Mouse (Mus musculus): ENCODE measurements at regions not wholly inside any gene's neighbourhood (a gene's known extent, or its start where the extent isn't known, plus 50 kb on each side); places are given as distances from the start of the nearest gene placed in this dataset.

DNA sequence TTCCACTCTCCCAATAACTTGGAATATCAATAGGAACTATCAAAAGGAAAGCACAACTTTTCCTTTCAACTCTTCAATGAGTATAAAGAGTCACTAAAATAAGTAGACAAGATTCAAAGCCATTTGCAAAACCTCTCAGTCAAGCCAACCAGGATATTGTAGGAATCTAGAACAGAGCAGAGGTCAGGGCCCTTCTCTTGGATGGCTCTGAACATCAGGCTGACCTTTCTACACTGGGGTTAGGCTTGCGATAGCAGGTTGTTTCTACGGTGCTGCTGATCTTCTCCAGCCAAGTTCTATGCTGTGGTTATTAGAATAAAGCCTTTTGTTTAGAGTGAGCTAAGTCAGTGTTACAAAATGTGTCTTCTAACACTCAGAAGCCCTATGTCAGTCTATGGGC is 658.6 kb downstream of the Ofcc1 start:
- H3K4me3 ChIP-seq (ENCODE audit: insufficient read depth, low read depth, low read length) = no peak overlapping the region
- no peaks in the 10 kb centered on the region for H3K4me1 ChIP-seq (ENCODE audit: control insufficient read depth, insufficient read depth, low read length)
- no peak overlapping the region for H3K27ac ChIP-seq (ENCODE audit: insufficient read depth, low read depth, low read length)
- DNase-seq = no peak
- TF ChIP-seq CTCF (conservative IDR thresholded peaks at IDR 0.05; ENCODE audit: insufficient read depth, insufficient read length, low read depth, low read length) (no peak), POLR2A (IDR thresholded peaks at IDR 0.05; ENCODE audit: low read depth, low read length) (no peak)
- 82% methylated on average over 2 of the region's 2 CpGs for WGBS
- H3K36me3 ChIP-seq (ENCODE audit: control insufficient read depth, insufficient read depth, low read length) = no peaks in the 10 kb centered on the region
- H3K27me3 ChIP-seq (replicated peaks; ENCODE audit: control insufficient read depth, insufficient read depth, low read length) = no peaks in the 10 kb centered on the region

DNA sequence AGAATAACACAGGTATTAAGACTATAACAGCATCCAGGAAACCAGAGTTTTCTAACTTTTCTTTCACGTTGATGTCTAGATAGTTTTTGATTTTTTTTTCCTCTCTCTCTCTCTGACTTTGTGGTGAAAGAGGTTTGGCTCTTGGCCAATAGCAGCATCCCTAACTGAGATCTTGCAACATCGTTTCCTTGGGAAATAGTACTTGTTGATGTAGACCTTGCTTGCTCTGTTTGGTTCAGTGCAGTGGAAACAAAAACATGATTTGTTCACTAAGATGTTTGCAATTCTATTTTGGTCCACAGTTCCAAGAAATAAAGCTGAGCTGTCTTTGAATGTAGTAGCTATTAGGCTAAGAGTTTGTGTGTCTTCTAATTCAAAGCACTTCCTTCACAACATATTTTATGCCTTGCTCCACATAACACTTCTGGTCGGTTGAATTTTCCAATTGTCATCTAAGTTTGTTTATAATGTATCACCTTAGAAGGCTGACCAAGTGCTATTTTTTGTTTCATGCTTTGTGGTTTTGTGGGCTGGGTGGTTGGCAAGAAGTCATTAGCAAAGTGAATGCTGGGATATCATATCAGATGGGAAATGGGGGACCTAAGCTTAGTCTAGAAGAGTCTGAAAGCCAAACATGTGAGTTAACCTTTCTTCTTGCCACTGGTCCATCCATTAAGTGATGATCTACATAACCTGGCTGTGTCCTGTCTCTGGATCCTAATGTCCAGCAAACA is 669.8 kb downstream of the Ofcc1 start:
- Histone ChIP-seq H3K27me3 (replicated peaks; ENCODE audit: control insufficient read depth, insufficient read depth, low read length) (no peaks in the 10 kb centered on the region), H3K27ac (ENCODE audit: insufficient read depth, low read depth, low read length) (no peak overlapping the region), H3K4me3 (ENCODE audit: insufficient read depth, low read depth, low read length) (no peak overlapping the region), H3K36me3 (ENCODE audit: control insufficient read depth, insufficient read depth, low read length) (no peaks in the 10 kb centered on the region), H3K4me1 (ENCODE audit: control insufficient read depth, insufficient read depth, low read length) (no peaks in the 10 kb centered on the region)
- TF ChIP-seq POLR2A (IDR thresholded peaks at IDR 0.05; ENCODE audit: low read depth, low read length) = no peak
- no peak for TF ChIP-seq CTCF (conservative IDR thresholded peaks at IDR 0.05; ENCODE audit: insufficient read depth, insufficient read length, low read depth, low read length)
- WGBS = 59% methylated on average over 3 of the region's 3 CpGs
- DNase-seq = no peak

DNA sequence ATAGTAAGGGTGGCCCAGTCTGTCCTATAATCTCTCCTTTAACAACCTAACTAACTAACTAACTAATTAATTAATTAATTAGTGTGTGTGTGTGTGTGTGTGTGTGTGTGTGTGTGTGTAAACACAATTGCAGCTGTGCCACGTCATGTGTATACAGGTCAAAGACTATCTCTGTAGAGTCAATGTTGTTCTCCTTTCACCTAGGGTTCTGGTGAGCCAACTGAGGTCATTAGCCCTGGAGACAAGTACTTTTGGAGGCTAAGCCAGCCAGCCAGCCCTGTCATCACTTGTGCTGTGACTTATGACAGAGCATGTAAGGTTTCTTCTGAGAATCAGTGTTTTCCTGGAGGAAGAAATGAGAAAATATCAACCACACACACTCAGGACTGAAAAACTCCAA is 696.7 kb downstream of the Ofcc1 start:
- Histone ChIP-seq H3K4me1 (ENCODE audit: control insufficient read depth, insufficient read depth, low read length) (no peaks in the 10 kb centered on the region), H3K27me3 (replicated peaks; ENCODE audit: control insufficient read depth, insufficient read depth, low read length) (no peaks in the 10 kb centered on the region), H3K36me3 (ENCODE audit: control insufficient read depth, insufficient read depth, low read length) (no peaks in the 10 kb centered on the region), H3K4me3 (ENCODE audit: insufficient read depth, low read depth, low read length) (no peak overlapping the region), H3K27ac (ENCODE audit: insufficient read depth, low read depth, low read length) (no peak overlapping the region)
- no peak for DNase-seq
- TF ChIP-seq CTCF (conservative IDR thresholded peaks at IDR 0.05; ENCODE audit: insufficient read depth, insufficient read length, low read depth, low read length) (no peak), POLR2A (IDR thresholded peaks at IDR 0.05; ENCODE audit: low read depth, low read length) (no peak)
- WGBS = 94% methylated on average over 1 of the region's 1 CpGs

DNA sequence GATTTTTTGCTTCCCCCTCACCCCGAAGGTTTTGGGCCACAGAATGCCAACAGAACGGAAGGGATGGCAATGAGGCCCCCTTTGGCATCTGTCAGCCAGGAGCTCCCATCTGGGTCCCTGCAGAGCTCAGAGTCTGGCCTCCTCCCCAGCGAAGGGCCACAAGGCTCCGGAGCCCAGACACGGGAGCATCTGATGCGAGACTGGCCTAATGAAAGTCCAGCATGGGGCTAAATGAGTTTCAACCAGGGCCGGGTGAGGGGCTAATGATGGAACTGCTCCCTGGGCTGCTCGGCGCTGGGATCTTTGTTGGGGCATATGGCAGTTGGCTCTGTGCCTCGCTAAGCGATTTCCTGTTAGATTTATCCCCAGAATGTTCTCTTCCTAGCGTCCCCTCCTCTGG is 688.8 kb upstream of the Slc35b3 start:
- no peaks in the 10 kb centered on the region for H3K4me1 ChIP-seq (ENCODE audit: control insufficient read depth, insufficient read depth, low read length)
- DNase-seq = no peak
- TF ChIP-seq CTCF (conservative IDR thresholded peaks at IDR 0.05; ENCODE audit: insufficient read depth, insufficient read length, low read depth, low read length) = no peak
- TF ChIP-seq POLR2A (IDR thresholded peaks at IDR 0.05; ENCODE audit: low read depth, low read length) = no peak
- no peaks in the 10 kb centered on the region for H3K36me3 ChIP-seq (ENCODE audit: control insufficient read depth, insufficient read depth, low read length)
- 46% methylated on average over 12 of the region's 12 CpGs for WGBS
- no peak overlapping the region for H3K4me3 ChIP-seq (ENCODE audit: insufficient read depth, low read depth, low read length)
- H3K27me3 ChIP-seq (replicated peaks; ENCODE audit: control insufficient read depth, insufficient read depth, low read length) = 0 out of 2 replicates have a peak, but pooled peaks cover 1% of the 10 kb centered on the region
- no peak overlapping the region for H3K27ac ChIP-seq (ENCODE audit: insufficient read depth, low read depth, low read length)

DNA sequence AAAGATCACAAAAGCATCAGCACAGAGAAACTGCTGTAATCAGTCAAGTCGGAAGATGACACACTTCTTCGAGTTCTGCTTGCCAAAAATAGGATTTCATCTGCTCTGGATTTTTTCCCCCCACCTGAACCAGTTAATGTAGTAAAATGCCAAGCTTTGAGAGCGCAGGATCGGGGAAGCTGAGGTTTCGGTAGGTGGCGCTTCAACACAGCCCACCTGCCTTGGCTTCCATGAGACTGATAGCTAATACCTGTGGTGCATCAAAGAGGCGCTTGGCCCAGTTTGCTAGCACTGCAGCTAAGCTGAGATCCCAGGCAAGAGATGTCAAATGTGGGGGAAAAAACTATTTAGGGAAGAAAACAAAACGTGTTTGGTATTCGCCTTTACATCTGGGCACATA is 686.7 kb upstream of the Slc35b3 start:
- TF ChIP-seq CTCF (conservative IDR thresholded peaks at IDR 0.05; ENCODE audit: insufficient read depth, insufficient read length, low read depth, low read length) (peak; percentile 80), POLR2A (IDR thresholded peaks at IDR 0.05; ENCODE audit: low read depth, low read length) (no peak)
- Histone ChIP-seq H3K27ac (ENCODE audit: insufficient read depth, low read depth, low read length) (no peak overlapping the region), H3K4me3 (ENCODE audit: insufficient read depth, low read depth, low read length) (no peak overlapping the region), H3K27me3 (replicated peaks; ENCODE audit: control insufficient read depth, insufficient read depth, low read length) (0 out of 2 replicates have a peak, but pooled peaks cover 1% of the 10 kb centered on the region), H3K36me3 (ENCODE audit: control insufficient read depth, insufficient read depth, low read length) (no peaks in the 10 kb centered on the region), H3K4me1 (ENCODE audit: control insufficient read depth, insufficient read depth, low read length) (no peaks in the 10 kb centered on the region)
- 19% methylated on average over 9 of the region's 9 CpGs for WGBS
- DNase-seq = peak; percentile 36

DNA sequence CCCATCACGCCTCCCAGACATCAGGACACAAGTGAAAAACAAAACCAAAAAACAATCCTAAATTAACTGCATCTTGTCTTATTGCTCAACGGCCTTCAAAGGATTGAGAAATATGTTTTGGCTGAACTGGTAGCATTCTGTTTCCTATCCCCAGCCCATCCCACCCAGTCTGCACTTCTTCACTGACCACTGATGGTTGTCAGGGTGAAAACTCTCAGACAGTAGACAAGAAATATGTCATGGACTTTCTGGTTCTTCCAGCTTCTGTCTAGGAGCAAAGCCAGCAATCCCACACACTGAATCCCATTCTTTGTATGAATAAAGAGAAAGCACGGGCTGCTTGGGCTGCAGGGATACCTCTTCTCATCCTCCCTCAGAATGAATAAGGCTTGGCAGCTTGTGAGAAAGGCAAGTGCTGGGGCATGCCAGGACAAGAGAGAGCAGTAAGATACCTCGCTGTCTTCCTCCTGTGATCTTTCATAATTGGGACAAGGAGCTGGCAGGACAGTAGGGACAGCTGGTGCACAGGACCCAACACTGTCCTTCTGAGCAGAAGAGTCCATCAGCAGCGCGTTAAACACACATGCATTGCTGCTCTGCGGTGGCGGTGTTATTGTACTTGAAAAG is 670.9 kb upstream of the Slc35b3 start:
- WGBS = 77% methylated on average over 8 of the region's 8 CpGs
- Histone ChIP-seq H3K4me1 (ENCODE audit: control insufficient read depth, insufficient read depth, low read length) (no peaks in the 10 kb centered on the region), H3K27me3 (replicated peaks; ENCODE audit: control insufficient read depth, insufficient read depth, low read length) (no peaks in the 10 kb centered on the region), H3K36me3 (ENCODE audit: control insufficient read depth, insufficient read depth, low read length) (no peaks in the 10 kb centered on the region), H3K4me3 (ENCODE audit: insufficient read depth, low read depth, low read length) (no peak overlapping the region), H3K27ac (ENCODE audit: insufficient read depth, low read depth, low read length) (no peak overlapping the region)
- DNase-seq = no peak
- TF ChIP-seq CTCF (conservative IDR thresholded peaks at IDR 0.05; ENCODE audit: insufficient read depth, insufficient read length, low read depth, low read length) (no peak), POLR2A (IDR thresholded peaks at IDR 0.05; ENCODE audit: low read depth, low read length) (no peak)

Data from kidney, adult 2 months (tissue).